Mouse (Mus musculus) lung, postnatal 25 days (tissue): ENCODE results near the gene Il17rb.
A peak's percentile ranks its signal among the peaks of the same experiment; 100 is the strongest.

Source experiments
- DNase-seq: peaks from one replicate; pipeline ENCODE4 v3.0.0; 2022; ENCODE audit warnings: low spot score

Gene Il17rb

DNA sequence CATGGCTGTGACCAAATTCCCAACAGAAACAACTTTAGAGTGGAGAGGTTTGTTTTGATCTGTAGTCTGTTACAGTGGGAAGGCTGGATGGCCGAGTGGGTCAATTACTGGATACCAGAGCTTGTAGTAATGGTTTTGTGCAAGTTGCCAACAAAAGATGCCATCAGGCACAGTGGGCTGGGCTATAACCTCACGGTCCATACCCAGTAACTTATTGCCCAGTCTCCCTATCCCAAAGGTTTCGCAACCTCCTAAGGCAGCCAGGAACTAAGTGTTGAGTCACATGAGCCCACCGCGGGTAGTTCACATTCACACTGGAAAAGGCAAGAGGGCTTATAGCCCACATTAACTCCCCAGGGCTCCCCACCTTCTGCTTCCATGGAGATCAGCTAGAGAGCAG, 8.0 kb upstream of the Il17rb start:
- no peak for DNase-seq

DNA sequence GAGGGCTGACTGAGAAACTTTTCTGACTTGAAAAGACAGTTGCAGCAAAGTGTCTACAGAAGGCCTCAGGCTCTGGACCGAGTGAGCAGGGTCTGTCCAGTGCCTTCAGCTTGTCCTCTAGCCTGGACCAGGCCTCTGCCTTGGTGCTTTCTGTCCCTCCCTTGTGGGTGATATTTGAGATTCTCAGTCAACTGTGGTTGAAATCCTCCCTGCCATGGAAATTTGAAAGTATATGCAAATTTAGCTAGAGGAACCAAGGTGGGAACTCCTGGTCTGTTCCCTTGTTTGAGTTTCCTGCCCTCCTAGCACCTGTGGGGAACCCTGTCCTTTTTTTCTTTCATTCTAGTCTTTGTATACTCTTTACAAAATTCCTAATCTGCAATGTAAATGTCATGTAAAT, 6.3 kb upstream of the Il17rb start:
- DNase-seq = no peak

DNA sequence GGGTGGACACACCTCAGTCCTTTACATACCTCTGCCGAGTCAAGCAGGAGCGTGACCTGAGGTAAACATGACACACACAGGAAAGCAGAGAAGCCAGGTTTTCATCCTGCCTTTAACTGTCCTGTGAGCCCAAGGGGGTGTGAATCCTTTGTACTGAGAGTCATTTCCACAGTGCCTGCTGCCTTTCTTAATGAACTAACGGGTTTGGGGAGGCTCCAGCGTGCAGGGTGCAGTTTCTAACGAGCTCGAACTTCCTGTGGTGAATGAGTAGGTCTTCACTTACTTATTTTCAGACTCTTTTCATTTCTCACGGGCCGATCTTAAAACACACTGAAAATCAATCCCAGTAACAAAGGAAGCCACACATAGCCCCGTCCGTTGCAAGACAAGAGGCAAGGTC, 5.8 kb upstream of the Il17rb start:
- no peak for DNase-seq

DNA sequence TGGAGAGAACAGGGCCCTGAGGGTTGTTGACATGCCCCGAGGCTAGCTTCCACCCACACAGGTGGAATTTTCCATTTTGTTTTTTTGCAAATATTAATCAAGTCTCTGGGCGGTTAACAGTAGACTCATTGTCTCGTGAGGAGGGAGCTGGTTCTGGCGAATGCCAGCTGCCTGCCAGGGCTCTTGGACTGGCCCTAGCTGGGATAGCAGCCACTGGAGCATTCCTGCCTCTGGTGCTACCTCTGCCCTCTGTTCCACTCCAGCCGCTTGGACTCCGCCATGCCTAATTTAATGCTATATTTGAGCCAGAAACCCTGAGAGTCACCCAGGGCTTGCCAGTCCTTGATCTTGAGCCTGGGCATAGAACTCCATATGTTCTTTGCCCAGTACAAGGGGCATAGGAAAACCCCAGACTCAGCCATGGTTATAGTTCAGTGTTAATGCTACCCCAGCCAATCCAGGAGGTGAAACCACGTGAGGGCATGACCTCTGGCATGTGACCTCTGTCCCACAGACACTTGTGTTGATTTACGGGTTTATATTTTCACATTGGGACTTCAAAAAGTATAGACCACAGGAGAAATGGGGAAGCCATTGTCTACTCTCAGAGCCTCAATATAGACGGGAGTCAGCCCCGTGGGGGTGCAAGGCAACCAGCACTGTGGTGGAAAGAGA, 3.3 kb upstream of the Il17rb start:
- DNase-seq = no peak

DNA sequence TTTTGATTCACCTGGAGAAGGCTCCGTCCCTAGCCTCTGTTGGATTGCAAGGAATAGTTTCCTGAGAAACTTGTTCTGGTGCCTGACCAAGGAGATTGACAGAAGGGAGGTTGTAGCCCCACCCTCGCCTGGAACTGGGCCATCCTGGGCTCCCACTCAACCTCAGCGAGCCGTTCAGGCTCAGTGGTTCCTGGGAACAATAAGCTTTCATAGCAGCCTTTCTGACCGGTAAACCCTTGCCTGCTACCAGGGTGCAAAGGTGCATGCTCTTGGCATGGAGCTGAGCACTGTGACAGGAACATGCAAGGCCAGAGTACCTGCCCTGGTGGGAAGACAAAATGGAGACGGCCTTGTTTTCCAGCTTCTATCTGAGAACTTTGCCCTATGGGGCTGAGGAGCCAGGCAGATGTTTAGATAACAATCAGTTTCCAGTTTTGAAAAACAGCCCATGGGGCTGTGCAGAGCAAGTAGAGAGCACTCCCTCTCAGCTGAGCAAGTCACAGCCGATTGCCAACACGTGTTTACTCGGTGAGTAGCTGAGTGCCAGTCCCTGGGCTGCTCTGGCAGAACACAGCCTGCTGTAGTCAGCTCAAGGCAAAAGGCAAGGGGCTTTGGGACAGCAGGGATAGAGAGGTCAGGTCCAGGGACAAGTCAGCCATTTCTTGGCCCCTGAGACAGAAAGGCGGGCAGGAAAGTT, 1.3 kb upstream of the Il17rb start:
- peak; percentile 49 for DNase-seq

DNA sequence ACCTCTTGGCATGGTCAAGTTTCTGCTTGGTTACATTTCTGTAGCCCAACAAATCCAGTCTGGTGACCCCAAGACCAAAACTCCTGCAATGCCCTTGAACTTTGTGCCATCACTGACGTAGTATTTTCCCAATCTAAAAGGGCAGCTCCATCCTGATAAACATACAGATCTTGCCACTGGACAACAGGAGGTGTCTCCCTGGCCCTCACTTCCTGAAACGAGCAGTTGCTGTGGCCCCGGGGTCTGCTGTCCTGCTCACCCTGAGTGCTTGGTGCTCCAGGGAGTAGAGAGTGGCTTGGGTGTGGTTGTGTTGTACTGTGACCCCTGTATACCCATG, 9.3 kb downstream of the Il17rb start:
- DNase-seq = no peak

DNA sequence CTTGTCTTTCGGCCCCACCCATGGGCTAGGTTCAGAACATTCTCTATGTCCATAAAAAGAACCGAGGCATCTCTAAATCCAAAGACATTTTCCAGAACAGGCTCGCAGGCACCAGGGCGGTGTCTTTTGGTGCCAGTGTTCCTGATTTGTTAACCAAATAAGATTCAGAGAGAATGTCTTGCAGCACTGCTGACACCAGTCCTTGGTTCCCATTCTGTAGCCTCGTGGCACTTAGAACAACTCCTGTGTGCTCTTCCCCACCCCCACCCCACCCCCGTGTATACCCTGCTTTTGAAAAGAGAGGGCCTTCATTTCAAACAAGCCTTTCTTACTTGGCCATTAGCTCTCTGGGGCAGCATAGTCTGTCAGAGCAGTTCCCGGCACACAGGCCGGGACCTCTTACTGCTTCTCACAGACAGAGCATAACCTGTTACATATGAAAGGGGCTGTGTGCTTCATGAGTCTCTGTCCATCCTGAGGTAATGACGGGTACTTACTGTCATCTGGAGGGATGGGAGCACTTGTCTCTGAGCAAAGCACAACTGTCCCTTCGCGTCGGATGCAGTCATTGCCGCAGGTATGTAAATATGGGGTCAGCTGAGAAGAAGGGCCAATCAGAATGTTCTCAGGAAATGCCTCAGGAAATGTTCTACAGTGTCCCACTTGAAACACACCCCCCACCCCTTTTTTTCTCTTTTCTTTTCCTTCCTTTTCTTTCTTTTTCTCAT, 9.8 kb downstream of the Il17rb start:
- DNase-seq = no peak

DNA sequence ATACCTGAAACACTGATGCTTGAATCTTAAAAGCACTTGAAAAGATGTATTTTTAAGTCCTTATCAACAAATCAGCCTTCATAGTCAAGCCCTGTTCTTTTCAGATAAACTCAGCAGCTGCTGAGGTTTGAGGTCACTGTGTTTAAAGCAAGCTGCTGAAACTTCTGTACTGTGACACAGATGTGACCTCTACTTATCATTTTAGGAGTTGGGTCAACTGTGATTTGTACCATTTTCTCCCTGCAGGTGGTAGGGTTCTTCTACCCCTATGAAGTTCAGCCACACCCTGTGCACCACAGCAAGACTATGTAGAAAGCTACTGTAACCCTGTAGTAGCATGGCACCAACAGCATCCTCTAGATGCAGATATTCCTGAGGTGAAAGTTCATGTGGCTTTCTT, 11.4 kb downstream of the Il17rb start:
- no peak for DNase-seq

DNA sequence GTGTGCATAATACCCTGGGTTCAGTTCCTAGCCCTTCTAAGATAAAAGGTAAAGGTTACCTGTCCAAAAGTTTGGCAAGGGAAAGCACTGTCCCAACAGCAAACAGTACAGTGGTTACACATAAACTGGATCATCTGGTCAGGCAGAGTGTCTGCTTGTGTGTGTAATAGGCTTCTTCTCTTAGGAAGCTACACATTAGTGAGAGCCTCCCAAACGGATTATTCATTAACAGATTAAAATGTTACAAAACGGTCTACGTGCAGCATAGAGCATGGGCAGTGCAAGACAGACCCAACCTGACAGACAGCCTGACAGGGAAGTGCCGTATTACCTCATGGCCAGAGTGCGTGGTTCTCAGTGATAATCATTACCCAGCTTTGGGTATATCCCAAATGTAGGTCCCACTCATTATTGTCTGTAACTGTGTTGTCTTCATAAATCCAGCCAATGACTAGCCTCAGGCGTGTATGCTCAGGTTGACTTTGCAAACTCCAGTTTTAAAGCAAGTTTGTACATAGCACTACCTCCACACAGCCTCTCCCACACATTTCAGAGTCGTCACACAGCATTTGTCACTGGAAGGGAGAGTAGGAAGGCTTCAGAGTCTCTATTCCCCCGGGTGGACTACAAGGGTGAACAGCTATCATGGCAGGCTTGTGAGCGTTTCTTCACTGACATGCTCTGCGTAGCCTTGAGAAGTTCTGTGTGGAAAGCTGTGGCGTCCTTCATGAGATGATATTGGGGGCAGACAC, 12.5 kb downstream of the Il17rb start:
- no peak for DNase-seq

DNA sequence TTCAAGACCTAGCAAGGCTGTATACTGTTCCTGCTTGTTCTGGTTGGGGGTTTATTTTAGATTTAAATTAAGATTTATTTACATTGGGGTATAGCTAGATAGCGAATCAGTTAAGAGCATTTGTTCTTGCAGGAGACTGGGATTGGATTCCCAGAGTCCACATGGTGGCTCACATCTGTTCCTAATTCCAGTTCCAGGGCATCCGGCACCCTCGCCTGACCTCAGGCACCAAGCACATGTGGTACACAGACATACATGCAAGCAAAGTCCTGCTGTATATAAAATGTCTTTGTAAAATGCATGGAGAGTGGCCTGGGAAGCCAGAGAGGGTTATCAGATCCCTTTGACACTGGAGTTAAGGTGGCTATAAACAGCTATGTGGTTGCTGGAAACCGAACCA, 13.7 kb downstream of the Il17rb start:
- DNase-seq = no peak

DNA sequence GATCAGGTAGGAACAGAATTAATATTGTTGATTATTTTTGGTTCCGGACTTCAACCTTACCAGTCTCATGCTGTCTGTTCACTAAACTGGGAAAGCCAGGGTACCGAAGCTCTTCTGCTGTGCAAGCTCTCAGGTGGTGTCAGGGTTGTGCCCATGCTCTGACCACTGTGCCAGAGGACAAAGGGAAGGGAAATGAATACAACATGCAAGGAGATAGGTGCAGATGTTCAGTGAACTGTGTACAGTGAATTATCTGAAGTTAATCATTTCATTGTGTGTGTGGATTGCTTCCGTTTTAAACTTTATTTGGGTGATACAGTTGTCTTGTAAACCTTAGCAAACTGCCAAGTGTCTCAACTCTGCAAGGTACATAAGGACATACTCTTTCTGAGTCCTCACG, 20.4 kb downstream of the Il17rb start:
- DNase-seq = no peak

DNA sequence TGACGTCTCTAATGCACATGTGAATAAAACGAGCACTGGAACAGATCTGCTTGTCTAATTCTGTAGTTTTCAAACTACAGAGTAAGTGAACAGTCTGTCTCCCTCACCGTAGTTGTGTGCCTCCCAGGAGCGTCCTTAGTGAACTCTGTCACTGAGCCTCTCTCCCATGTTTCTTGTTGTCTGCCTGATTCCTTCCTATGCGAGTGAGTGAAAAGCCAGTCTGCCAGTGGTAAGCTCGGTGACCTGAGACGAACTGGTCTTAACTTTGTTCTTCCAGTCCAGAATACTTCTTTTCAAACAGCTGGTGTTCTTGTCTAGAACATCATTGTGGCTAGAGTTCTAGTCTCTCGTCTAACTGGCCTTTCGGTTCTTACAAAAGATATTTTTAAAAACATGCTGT, 21.0 kb downstream of the Il17rb start:
- DNase-seq = no peak

DNA sequence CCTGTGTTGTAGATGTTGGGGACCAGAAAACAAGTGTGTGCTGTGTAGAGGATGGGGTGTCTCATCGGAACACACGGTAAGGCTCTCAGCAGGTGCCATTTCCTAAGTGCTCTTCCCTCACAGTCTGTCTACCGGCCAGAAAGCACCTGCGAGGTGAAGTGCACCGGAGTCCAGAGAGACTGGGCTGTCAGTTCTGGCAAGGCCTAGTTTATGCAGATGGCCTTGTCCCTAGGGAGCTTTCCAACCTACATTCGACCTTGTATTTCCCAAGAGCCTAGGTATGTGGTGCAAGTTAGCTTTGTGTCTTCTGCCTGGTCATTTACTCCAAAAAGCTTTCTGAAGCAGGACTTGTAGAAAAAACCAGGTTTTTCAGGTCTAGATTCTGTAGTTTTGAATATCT, 21.4 kb downstream of the Il17rb start:
- no peak for DNase-seq

DNA sequence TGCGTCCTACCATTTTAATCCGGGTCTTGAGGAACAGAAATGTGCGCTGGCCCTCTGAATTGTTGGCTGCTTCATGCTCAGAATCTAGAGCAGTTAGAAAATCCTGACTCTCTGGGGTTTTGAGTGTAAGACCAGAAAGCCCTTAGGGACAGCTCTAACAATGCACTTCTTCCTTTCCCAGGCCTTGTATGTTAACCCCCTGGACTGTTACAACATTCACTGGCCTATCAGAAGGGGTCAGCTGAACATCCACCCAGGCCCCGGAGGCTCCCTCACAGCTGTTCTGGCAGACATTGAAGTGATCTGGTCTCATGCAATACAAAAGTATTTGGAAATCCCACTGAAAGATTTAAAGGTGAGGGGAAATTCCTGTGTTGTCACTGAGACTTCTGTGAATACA, 22.6 kb downstream of the Il17rb start:
- no peak for DNase-seq

DNA sequence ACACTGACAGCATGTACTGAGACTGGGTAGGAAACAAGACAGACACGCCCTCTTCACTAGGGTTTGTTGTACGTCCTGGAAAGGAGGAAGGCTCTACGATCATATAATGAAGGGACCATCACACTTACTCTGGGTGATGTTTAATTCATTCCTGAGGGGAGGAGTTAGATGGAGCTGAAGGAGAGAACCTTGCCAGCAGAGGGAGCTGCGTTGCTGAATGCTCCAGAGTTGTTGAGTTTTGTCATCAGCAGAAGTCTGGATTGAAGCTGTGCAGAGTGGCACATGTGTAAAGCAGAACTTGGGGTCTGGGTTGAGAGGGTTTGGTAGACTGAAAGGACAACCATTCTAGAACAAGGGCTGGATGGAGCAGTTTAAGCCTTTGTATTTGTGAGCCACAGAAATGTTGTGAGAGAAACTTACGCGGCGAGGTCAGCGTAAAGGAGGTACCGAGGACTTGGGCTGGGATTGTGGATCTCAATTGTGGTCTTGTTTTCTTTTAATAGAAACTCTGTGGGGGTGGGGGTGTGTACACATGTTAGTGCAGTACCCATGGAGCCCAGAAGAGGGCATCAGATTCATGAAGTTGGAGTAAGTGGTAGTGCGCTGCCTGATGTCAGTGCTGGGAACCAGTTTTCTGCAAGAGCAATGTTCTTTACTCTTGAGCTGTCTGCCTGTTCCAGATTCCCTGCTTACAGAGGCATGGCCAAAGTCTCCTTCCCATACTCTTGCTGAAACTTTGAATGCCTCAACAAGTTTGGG, 28.1 kb downstream of the Il17rb start:
- no peak for DNase-seq

DNA sequence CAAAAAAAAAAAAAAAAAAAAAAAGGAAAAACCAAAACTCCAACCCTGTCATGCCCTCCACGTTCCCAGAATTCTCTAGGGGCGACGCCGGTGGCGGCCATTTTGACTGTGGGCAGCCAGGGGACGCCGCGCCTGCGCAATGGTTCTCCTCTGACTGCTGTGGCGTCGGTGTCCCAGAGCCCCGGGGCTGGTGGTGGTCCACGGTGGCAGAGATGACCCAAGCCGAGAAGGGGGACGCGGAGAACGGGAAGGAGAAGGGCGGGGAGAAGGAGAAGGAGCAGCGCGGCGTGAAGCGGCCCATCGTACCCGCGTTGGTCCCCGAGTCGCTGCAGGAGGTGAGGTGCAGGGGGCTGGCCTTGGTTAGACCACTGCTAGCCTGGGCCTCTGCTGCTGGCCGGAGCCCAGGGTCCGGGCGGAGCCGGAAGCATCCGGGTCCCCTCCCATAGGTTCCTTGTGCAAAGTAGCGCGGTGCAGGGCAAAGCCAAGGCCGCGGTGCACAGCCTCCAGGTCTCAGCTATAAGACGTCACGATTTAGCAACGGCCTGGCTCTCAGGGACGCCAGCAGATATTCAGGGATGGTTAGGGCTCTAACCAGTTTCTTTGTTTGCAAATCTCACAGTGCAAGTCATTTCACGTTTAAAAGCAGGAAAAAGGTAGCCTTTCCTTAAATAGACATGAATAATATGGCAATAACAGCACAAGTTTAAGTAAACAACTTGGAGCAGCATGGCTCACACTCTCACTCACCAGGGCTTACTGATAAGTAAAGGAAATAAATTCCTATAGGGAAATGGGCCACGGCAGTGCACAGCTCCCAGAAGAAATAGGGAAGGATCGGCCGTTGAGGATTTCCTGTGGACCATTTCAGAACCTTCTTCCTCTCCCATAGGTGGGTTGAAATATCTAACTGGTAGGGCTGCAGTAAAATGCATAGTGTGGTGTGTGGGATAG, 30.2 kb downstream of the Il17rb start, which contains the start of gene Actr8:
Gene Actr8, plus strand, starts transcription at position 84 of the 951 bp plus-strand sequence.
- DNase-seq = peak; percentile 94

DNA sequence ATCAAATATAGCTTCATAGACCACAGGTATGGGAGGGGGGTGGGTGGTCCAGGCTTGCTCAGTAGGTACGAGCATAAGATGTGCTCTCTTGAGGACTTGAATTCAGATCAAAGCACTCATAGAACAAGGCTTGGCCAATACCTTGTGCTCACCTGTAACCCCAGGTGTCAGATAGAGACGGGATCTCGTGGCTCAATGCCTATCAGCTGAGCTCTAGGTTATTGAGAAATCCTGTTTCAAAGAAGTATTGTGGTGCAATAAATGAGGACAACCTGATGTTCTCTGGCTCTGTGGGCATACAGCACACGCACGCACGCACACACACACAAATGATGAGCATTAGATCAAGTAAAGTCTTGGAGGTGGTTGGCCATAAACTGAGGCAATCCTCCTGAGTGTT, 31.8 kb downstream of the Il17rb start:
- DNase-seq = no peak

DNA sequence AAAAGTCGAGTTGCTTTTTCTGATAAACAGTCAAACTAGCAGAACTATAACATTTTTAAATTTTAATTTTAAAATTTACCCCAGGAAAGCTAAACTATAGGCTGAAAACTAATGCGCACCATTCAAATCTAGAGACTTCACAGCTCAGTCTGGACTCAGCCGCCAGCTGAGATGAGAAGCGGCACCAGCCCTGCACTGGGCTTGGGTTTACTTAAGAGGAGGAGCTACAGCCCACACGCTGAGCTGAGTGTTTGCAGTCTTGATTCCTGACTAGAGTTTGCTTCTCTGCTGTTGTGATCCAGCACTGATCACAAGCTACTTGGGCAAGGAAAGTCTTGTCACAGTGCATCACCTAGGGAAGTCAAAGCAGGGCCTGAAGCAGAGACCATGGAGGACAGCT, 36.7 kb downstream of the Il17rb start:
- DNase-seq = no peak

DNA sequence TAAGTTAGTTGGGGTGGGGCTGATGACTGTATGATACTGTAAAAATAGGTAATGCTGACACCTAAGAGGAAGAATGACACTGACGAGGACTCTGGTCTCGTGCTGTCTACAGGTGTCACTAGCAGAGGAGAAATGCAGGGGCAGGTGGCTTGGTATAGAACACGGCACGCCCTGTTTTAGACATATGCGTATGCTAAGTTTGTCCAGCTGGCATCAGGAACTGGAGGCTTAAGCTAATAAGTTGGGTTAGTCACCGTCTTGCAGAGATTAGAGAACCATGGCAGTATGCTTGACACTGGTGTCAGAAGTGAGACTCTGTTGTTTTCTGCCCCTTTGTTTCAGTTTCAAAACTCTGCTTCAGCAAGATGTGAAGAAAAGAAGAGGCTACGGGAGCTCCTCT, 37.2 kb downstream of the Il17rb start:
- DNase-seq = no peak

DNA sequence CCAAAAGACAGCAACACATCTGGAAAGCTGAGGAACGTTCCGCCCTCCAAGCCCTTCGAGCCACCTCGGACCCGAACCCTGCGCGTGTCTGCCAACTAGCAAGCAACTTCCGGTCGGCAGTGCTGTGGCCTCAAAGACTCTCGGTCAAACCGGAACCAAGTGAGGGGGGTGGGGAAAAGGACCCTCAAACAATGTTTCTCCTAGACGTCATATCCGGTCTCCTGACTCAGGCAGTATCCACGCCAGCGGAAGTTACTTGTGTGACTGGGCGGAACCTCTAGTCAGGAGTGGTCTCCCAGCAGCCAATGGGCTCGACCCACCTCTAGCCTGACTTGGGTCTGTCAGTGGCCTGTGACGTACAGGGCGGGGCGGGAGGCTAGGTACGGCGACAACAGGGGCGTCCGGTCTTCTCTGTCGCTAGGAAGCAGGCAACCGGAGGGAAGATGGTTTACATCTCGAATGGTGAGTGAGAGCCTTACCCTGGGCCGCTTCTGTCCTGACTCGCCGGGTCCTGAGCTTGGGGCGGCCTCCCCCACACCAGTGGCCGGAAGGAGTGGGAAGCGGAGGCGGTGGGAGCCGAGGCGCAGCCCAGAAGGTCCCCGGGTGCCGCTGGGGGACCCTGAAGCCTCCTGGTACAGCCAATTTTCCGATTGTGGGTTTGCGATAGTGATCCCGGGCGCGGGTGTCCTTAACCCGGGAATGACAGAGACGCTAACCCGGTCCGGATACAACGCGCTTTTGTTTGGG, 40.4 kb downstream of the Il17rb start, which contains the start of gene Selenok:
Gene Selenok, plus strand, starts transcription at position 234 of the 747 bp plus-strand sequence.
- DNase-seq = peak; percentile 99
